Mouse (Mus musculus): ENCODE results near the gene Sp100. TPM values are rescaled to one million over a fixed set of nuclear protein-coding genes. Genes with fewer than 3 reads are reported as not detected.
"Not testable (repeated sequence)": the region's sequence is repeated elsewhere in the genome, so short reads cannot be mapped to it uniquely, and the experiment has no call there.

Gene Sp100
- polyA plus RNA-seq, 1 experiment from 2014 or later = 1.8 TPM

GRCm38 (mm10) chr1:85618689-85619088 lies 31.1 kb upstream of the Sp100 start:
- H3K27me3 ChIP-seq (replicated peaks; ENCODE audit: control insufficient read depth, insufficient read depth, low read length); H3K4me2 ChIP-seq (ENCODE audit: low read length); H3K4me3 ChIP-seq (ENCODE audit: low read depth, low read length); H3K9ac ChIP-seq (ENCODE audit: low read length); H3K36me3 ChIP-seq (ENCODE audit: control insufficient read depth, insufficient read depth, low read length); H3K27ac ChIP-seq (ENCODE audit: low read depth); DNase-seq (ENCODE audit: low spot score); H3K4me1 ChIP-seq (replicated peaks; ENCODE audit: control insufficient read depth, insufficient read depth, low read length); H3K9me3 ChIP-seq (ENCODE audit: control insufficient read depth, low read length); ATAC-seq (replicated peaks; ENCODE audit: low FRiP score, low TSS enrichment, low read depth): not testable (repeated sequence)
- whole genome bisulfite sequencing = 86% methylated on average over 1 of the region's 1 CpGs

GRCm38 (mm10) chr1:85636936-85637335 lies 12.9 kb upstream of the Sp100 start:
- not testable (repeated sequence) for DNase-seq (ENCODE audit: low spot score); H3K9ac ChIP-seq (ENCODE audit: low read length); H3K4me2 ChIP-seq (ENCODE audit: low read length); H3K4me3 ChIP-seq (ENCODE audit: low read depth, low read length); H3K27ac ChIP-seq (ENCODE audit: low read depth); H3K36me3 ChIP-seq (ENCODE audit: control insufficient read depth, insufficient read depth, low read length); H3K9me3 ChIP-seq (ENCODE audit: control insufficient read depth, low read length); H3K4me1 ChIP-seq (replicated peaks; ENCODE audit: control insufficient read depth, insufficient read depth, low read length); ATAC-seq (replicated peaks; ENCODE audit: low FRiP score, low TSS enrichment, low read depth); H3K27me3 ChIP-seq (replicated peaks; ENCODE audit: control insufficient read depth, insufficient read depth, low read length)
- 64% methylated on average over 3 of the region's 3 CpGs for WGBS

- WGBS = 79% methylated on average over 4 of the region's 4 CpGs
These were observed 11.6 kb upstream of the Sp100 start for GRCm38 (mm10) chr1:85638144-85638543.

GRCm38 (mm10) chr1:85650524-85650923 lies 736 bp downstream of the Sp100 start:
- H3K4me1 ChIP-seq (replicated peaks; ENCODE audit: control insufficient read depth, insufficient read depth, low read length); H3K9ac ChIP-seq (ENCODE audit: low read length): not testable (repeated sequence)

More at GRCm38 (mm10) chr1:85638144-85638543, 11.6 kb upstream of the Sp100 start:
- H3K4me3 ChIP-seq (ENCODE audit: low read depth, low read length); H3K4me2 ChIP-seq (ENCODE audit: low read length); H3K27ac ChIP-seq (ENCODE audit: low read depth); H3K4me1 ChIP-seq (replicated peaks; ENCODE audit: control insufficient read depth, insufficient read depth, low read length); H3K9me3 ChIP-seq (ENCODE audit: control insufficient read depth, low read length); DNase-seq (ENCODE audit: low spot score); ATAC-seq (replicated peaks; ENCODE audit: low FRiP score, low TSS enrichment, low read depth); H3K36me3 ChIP-seq (ENCODE audit: control insufficient read depth, insufficient read depth, low read length); H3K27me3 ChIP-seq (replicated peaks; ENCODE audit: control insufficient read depth, insufficient read depth, low read length); H3K9ac ChIP-seq (ENCODE audit: low read length): not testable (repeated sequence)

GRCm38 (mm10) chr1:85651770-85652275 lies 2.0 kb downstream of the Sp100 start:
- H3K9me3 ChIP-seq (ENCODE audit: control insufficient read depth, low read length); DNase-seq (ENCODE audit: low spot score); H3K4me3 ChIP-seq (ENCODE audit: low read depth, low read length); H3K27ac ChIP-seq (ENCODE audit: low read depth); H3K36me3 ChIP-seq (ENCODE audit: control insufficient read depth, insufficient read depth, low read length); H3K4me1 ChIP-seq (replicated peaks; ENCODE audit: control insufficient read depth, insufficient read depth, low read length); H3K9ac ChIP-seq (ENCODE audit: low read length); ATAC-seq (replicated peaks; ENCODE audit: low FRiP score, low TSS enrichment, low read depth); H3K4me2 ChIP-seq (ENCODE audit: low read length); H3K27me3 ChIP-seq (replicated peaks; ENCODE audit: control insufficient read depth, insufficient read depth, low read length): not testable (repeated sequence)
- 85% methylated on average over 13 of the region's 13 CpGs for WGBS

More at GRCm38 (mm10) chr1:85650524-85650923, 736 bp downstream of the Sp100 start:
- 68% methylated on average over 3 of the region's 5 CpGs for WGBS
- H3K36me3 ChIP-seq (ENCODE audit: control insufficient read depth, insufficient read depth, low read length); H3K27me3 ChIP-seq (replicated peaks; ENCODE audit: control insufficient read depth, insufficient read depth, low read length); H3K4me2 ChIP-seq (ENCODE audit: low read length); H3K27ac ChIP-seq (ENCODE audit: low read depth); ATAC-seq (replicated peaks; ENCODE audit: low FRiP score, low TSS enrichment, low read depth); DNase-seq (ENCODE audit: low spot score); H3K4me3 ChIP-seq (ENCODE audit: low read depth, low read length); H3K9me3 ChIP-seq (ENCODE audit: control insufficient read depth, low read length): not testable (repeated sequence)

GRCm38 (mm10) chr1:85657211-85657610 lies 7.4 kb downstream of the Sp100 start:
- not testable (repeated sequence) for H3K4me1 ChIP-seq (replicated peaks; ENCODE audit: control insufficient read depth, insufficient read depth, low read length); H3K27me3 ChIP-seq (replicated peaks; ENCODE audit: control insufficient read depth, insufficient read depth, low read length); H3K9me3 ChIP-seq (ENCODE audit: control insufficient read depth, low read length); H3K36me3 ChIP-seq (ENCODE audit: control insufficient read depth, insufficient read depth, low read length); H3K9ac ChIP-seq (ENCODE audit: low read length); H3K4me3 ChIP-seq (ENCODE audit: low read depth, low read length); H3K27ac ChIP-seq (ENCODE audit: low read depth); DNase-seq (ENCODE audit: low spot score); H3K4me2 ChIP-seq (ENCODE audit: low read length); ATAC-seq (replicated peaks; ENCODE audit: low FRiP score, low TSS enrichment, low read depth)
- WGBS = 96% methylated on average over 2 of the region's 2 CpGs

- DNase-seq (ENCODE audit: low spot score) (no peak), ATAC-seq (replicated peaks; ENCODE audit: low FRiP score, low TSS enrichment, low read depth) (no peak)
- Histone ChIP-seq H3K4me3 (ENCODE audit: low read depth, low read length) (no peak overlapping the region), H3K36me3 (ENCODE audit: control insufficient read depth, insufficient read depth, low read length) (no peaks in the 10 kb centered on the region), H3K4me1 (replicated peaks; ENCODE audit: control insufficient read depth, insufficient read depth, low read length) (no peaks in the 10 kb centered on the region), H3K27ac (ENCODE audit: low read depth) (no peak overlapping the region), H3K9ac (ENCODE audit: low read length) (no peak overlapping the region), H3K4me2 (ENCODE audit: low read length) (no peak overlapping the region), H3K27me3 (replicated peaks; ENCODE audit: control insufficient read depth, insufficient read depth, low read length) (no peaks in the 10 kb centered on the region), H3K9me3 (ENCODE audit: control insufficient read depth, low read length) (no peaks in the 10 kb centered on the region)
These were observed 14.5 kb downstream of the Sp100 start for GRCm38 (mm10) chr1:85664266-85664665.

GRCm38 (mm10) chr1:85680226-85680625 lies 30.4 kb downstream of the Sp100 start:
- 59% methylated on average over 4 of the region's 4 CpGs for WGBS
- H3K27me3 ChIP-seq (replicated peaks; ENCODE audit: control insufficient read depth, insufficient read depth, low read length) = no peaks in the 10 kb centered on the region
- no peak overlapping the region for H3K4me2 ChIP-seq (ENCODE audit: low read length)
- no peak overlapping the region for H3K4me3 ChIP-seq (ENCODE audit: low read depth, low read length)
- ATAC-seq (replicated peaks; ENCODE audit: low FRiP score, low TSS enrichment, low read depth) = no peak
- H3K36me3 ChIP-seq (ENCODE audit: control insufficient read depth, insufficient read depth, low read length) = no peaks in the 10 kb centered on the region
- no peak for DNase-seq (ENCODE audit: low spot score)
- no peak overlapping the region for H3K9ac ChIP-seq (ENCODE audit: low read length)
- H3K27ac ChIP-seq (ENCODE audit: low read depth) = no peak overlapping the region
- H3K4me1 ChIP-seq (replicated peaks; ENCODE audit: control insufficient read depth, insufficient read depth, low read length) = no peaks in the 10 kb centered on the region
- no peaks in the 10 kb centered on the region for H3K9me3 ChIP-seq (ENCODE audit: control insufficient read depth, low read length)

- no peak overlapping the region for H3K9ac ChIP-seq (ENCODE audit: low read length)
- no peaks in the 10 kb centered on the region for H3K27me3 ChIP-seq (replicated peaks; ENCODE audit: control insufficient read depth, insufficient read depth, low read length)
- H3K4me2 ChIP-seq (ENCODE audit: low read length) = no peak overlapping the region
- H3K4me3 ChIP-seq (ENCODE audit: low read depth, low read length) = no peak overlapping the region
- no peaks in the 10 kb centered on the region for H3K36me3 ChIP-seq (ENCODE audit: control insufficient read depth, insufficient read depth, low read length)
- 48% methylated on average over 5 of the region's 5 CpGs for WGBS
- ATAC-seq (replicated peaks; ENCODE audit: low FRiP score, low TSS enrichment, low read depth) (no peak), DNase-seq (ENCODE audit: low spot score) (no peak)
- no peak overlapping the region for H3K27ac ChIP-seq (ENCODE audit: low read depth)
- no peaks in the 10 kb centered on the region for H3K9me3 ChIP-seq (ENCODE audit: control insufficient read depth, low read length)
- no peaks in the 10 kb centered on the region for H3K4me1 ChIP-seq (replicated peaks; ENCODE audit: control insufficient read depth, insufficient read depth, low read length)
These were observed 36.9 kb downstream of the Sp100 start for GRCm38 (mm10) chr1:85686666-85687065.

Measured in intestine, embryonic 14.5 days (tissue).